In the genomic region with DNA sequence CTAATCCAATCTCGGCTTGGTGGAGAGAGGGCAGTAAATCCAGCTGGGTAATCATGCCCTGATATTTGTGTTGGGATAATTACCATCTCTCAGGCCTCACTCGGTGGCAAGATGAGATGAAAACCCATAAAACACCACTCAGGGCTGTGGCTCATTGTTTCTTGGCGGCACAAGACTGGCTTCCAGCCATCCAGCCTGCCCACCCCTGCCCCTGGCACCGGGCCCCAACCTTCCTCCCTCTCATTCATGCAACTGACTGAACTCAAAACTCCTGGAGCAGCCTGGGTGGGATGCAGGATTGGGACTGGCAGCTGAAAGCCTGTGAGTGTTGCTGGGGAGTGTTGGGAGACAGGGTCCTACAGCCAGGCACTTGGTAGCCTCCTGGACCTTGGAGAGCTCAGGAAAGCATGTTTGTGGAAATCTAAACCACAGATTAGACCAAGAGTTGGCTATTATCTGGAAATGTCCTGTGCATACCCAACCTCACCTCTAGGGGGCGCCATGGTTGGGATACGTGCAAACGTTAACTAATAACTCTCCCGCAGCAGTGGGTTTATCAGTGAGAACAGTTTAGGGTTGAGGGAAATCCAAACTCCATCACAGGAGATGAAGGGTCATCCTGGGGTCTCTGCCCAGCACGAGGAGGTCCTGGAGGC, we compare ENCODE assay signal across 12 mouse cellular contexts.
DNase-seq lines count a peak whose midpoint lies in the region; ATAC-seq lines count a peak whose summit lies in the region.
"Had no signal": no experiment of that assay in that cellular context is flagged by ENCODE, and none has a peak within 500 bp of the region (broad histone marks: within the 10 kb centered on the region; RNA-seq: fewer than 3 reads in every experiment).

No protein-coding gene starts in this region.

- no peaks in the 10 kb centered on the region for H3K36me3 ChIP-seq in hindbrain, embryonic 13.5 days
- H3K36me3 ChIP-seq in hindbrain, embryonic 11.5 days (ENCODE audit: control insufficient read depth, insufficient read depth, low read length) = no peaks in the 10 kb centered on the region
- no peaks in the 10 kb centered on the region for H3K36me3 ChIP-seq in midbrain, embryonic 11.5 days (ENCODE audit: control insufficient read depth, insufficient read depth, low read length)
- H3K36me3 ChIP-seq in midbrain, embryonic 13.5 days = no peaks in the 10 kb centered on the region
- H3K36me3 ChIP-seq in neural tube, embryonic 15.5 days = no peaks in the 10 kb centered on the region
- H3K36me3 ChIP-seq: embryonic facial prominence, embryonic 13.5 days had no signal

- H3K27me3 ChIP-seq in hindbrain, embryonic 13.5 days = peaks cover 3% of the 10 kb centered on the region; the same call in 1 of the 2 replicates
- H3K27me3 ChIP-seq in hindbrain, embryonic 11.5 days (ENCODE audit: control insufficient read depth, insufficient read depth, low read length) = no peaks in the 10 kb centered on the region
- no peaks in the 10 kb centered on the region for H3K27me3 ChIP-seq in midbrain, embryonic 11.5 days (ENCODE audit: control insufficient read depth, insufficient read depth, low read length)
- no peaks in the 10 kb centered on the region for H3K27me3 ChIP-seq in midbrain, embryonic 13.5 days
- 0 out of 2 replicates have a peak, but pooled peaks cover 3% of the 10 kb centered on the region for H3K27me3 ChIP-seq in neural tube, embryonic 15.5 days (replicated peaks)
- H3K27me3 ChIP-seq: embryonic facial prominence, embryonic 13.5 days had no signal

- H3K4me2 ChIP-seq in hindbrain, embryonic 13.5 days = no peak overlapping the region
- no peak overlapping the region for H3K4me2 ChIP-seq in hindbrain, embryonic 11.5 days (replicated peaks; ENCODE audit: low read depth, low read length)
- no peak overlapping the region for H3K4me2 ChIP-seq in midbrain, embryonic 11.5 days
- H3K4me2 ChIP-seq in midbrain, embryonic 13.5 days (replicated peaks) = no peak overlapping the region
- no peak overlapping the region for H3K4me2 ChIP-seq in neural tube, embryonic 15.5 days
- H3K4me2 ChIP-seq: embryonic facial prominence, embryonic 13.5 days had no signal

- no peak overlapping the region; the same call in 1 of the 2 replicates for H3K27ac ChIP-seq in hindbrain, embryonic 13.5 days
- H3K27ac ChIP-seq in hindbrain, embryonic 11.5 days (ENCODE audit: low read depth, low read length) = no peak overlapping the region
- no peak overlapping the region for H3K27ac ChIP-seq in midbrain, embryonic 11.5 days (ENCODE audit: low read depth, low read length)
- no peak overlapping the region for H3K27ac ChIP-seq in midbrain, embryonic 13.5 days
- 0 out of 2 replicates have a peak overlapping the region, but pooled peaks have one; percentile 15 for H3K27ac ChIP-seq in neural tube, embryonic 15.5 days (replicated peaks)
- H3K27ac ChIP-seq: embryonic facial prominence, embryonic 13.5 days had no signal

- H3K4me1 ChIP-seq in hindbrain, embryonic 13.5 days (replicated peaks) = peaks cover 10% of the 10 kb centered on the region; the same call in 1 of the 2 replicates
- H3K4me1 ChIP-seq in hindbrain, embryonic 11.5 days (replicated peaks; ENCODE audit: control insufficient read depth, insufficient read depth, low read length) = no peaks in the 10 kb centered on the region
- no peaks in the 10 kb centered on the region for H3K4me1 ChIP-seq in midbrain, embryonic 11.5 days (ENCODE audit: control insufficient read depth, insufficient read depth, low read length)
- H3K4me1 ChIP-seq in midbrain, embryonic 13.5 days (replicated peaks) = no peaks in the 10 kb centered on the region
- H3K4me1 ChIP-seq in neural tube, embryonic 15.5 days = peaks cover 6% of the 10 kb centered on the region; the same call in 1 of the 2 replicates
- H3K4me1 ChIP-seq: embryonic facial prominence, embryonic 13.5 days; megakaryocyte, embryonic 14.5 days had no signal

- H3K4me3 ChIP-seq in hindbrain, embryonic 13.5 days = no peak overlapping the region
- H3K4me3 ChIP-seq in hindbrain, embryonic 11.5 days (ENCODE audit: low read depth, low read length) = no peak overlapping the region
- no peak overlapping the region for H3K4me3 ChIP-seq in midbrain, embryonic 11.5 days (ENCODE audit: low read depth, low read length)
- H3K4me3 ChIP-seq in midbrain, embryonic 13.5 days (replicated peaks) = no peak overlapping the region
- H3K4me3 ChIP-seq in neural tube, embryonic 15.5 days (replicated peaks) = no peak overlapping the region
- H3K4me3 ChIP-seq: embryonic facial prominence, embryonic 13.5 days; megakaryocyte, embryonic 14.5 days had no signal

- no peak overlapping the region for H3K9ac ChIP-seq in hindbrain, embryonic 13.5 days
- H3K9ac ChIP-seq in hindbrain, embryonic 11.5 days (ENCODE audit: low read depth, low read length) = no peak overlapping the region
- H3K9ac ChIP-seq in midbrain, embryonic 11.5 days (ENCODE audit: low read length) = no peak overlapping the region
- H3K9ac ChIP-seq in midbrain, embryonic 13.5 days (replicated peaks) = no peak overlapping the region
- H3K9ac ChIP-seq in neural tube, embryonic 15.5 days (replicated peaks) = no peak overlapping the region
- H3K9ac ChIP-seq: embryonic facial prominence, embryonic 13.5 days had no signal

- H3K9me3 ChIP-seq in hindbrain, embryonic 13.5 days = no peaks in the 10 kb centered on the region
- no peaks in the 10 kb centered on the region for H3K9me3 ChIP-seq in hindbrain, embryonic 11.5 days (ENCODE audit: control insufficient read depth, low read length)
- no peaks in the 10 kb centered on the region for H3K9me3 ChIP-seq in midbrain, embryonic 11.5 days (ENCODE audit: control insufficient read depth, low read length)
- H3K9me3 ChIP-seq in midbrain, embryonic 13.5 days = no peaks in the 10 kb centered on the region
- no peaks in the 10 kb centered on the region for H3K9me3 ChIP-seq in neural tube, embryonic 15.5 days (replicated peaks)
- H3K9me3 ChIP-seq: embryonic facial prominence, embryonic 13.5 days; megakaryocyte, embryonic 14.5 days had no signal

- no peak for DNase-seq in hindbrain, embryonic 11.5 days (ENCODE audit: low spot score)
- peak; percentile 77 for DNase-seq in midbrain, embryonic 11.5 days (ENCODE audit: low spot score, missing footprints)
- DNase-seq in NIH3T3 (ENCODE audit: low read depth) = peak; percentile 22
- DNase-seq in kidney, postnatal 4 days = no peak
- DNase-seq: kidney, adult 18-20 months; right cerebral cortex, postnatal 25 days had no signal

- ATAC-seq in hindbrain, embryonic 13.5 days (ENCODE audit: low FRiP score) = peak; percentile 28; the same call in 1 of the 2 replicates
- ATAC-seq in hindbrain, embryonic 11.5 days (ENCODE audit: low FRiP score) = no peak
- no peak for ATAC-seq in midbrain, embryonic 11.5 days (ENCODE audit: low FRiP score)
- no peak for ATAC-seq in midbrain, embryonic 13.5 days
- peak; percentile 32; the same call in 1 of the 2 replicates for ATAC-seq in neural tube, embryonic 15.5 days (ENCODE audit: low FRiP score)
- ATAC-seq: Patski had no signal

- WGBS in hindbrain, embryonic 13.5 days = 45% methylated on average over 9 of the region's 9 CpGs
- 60% methylated on average over 9 of the region's 9 CpGs for WGBS in hindbrain, embryonic 11.5 days
- 57% methylated on average over 9 of the region's 9 CpGs for WGBS in midbrain, embryonic 11.5 days
- WGBS in midbrain, embryonic 13.5 days = 44% methylated on average over 9 of the region's 9 CpGs
- 28% methylated on average over 9 of the region's 9 CpGs for WGBS in neural tube, embryonic 15.5 days

Comparison
In these comparisons a context has a peak if more than half of its experiments do, and no peak if none do; other contexts are left out.
1. ATAC-seq: peak in hindbrain, embryonic 13.5 days (single experiment) and neural tube, embryonic 15.5 days (single experiment); none in hindbrain, embryonic 11.5 days (single experiment), midbrain, embryonic 11.5 days (single experiment) and midbrain, embryonic 13.5 days (single experiment).
2. DNase-seq: peak in midbrain, embryonic 11.5 days (single experiment) and NIH3T3 (single experiment); none in hindbrain, embryonic 11.5 days (single experiment) and kidney, postnatal 4 days (0 of 2).